Mouse (Mus musculus): ENCODE measurements around the gene Helt.
A peak's percentile ranks its signal among the peaks of the same experiment; 100 is the strongest.
"Not testable (repeated sequence)": the region's sequence is repeated elsewhere in the genome, so short reads cannot be mapped to it uniquely, and the experiment has no call there.

Helt gene

DNA sequence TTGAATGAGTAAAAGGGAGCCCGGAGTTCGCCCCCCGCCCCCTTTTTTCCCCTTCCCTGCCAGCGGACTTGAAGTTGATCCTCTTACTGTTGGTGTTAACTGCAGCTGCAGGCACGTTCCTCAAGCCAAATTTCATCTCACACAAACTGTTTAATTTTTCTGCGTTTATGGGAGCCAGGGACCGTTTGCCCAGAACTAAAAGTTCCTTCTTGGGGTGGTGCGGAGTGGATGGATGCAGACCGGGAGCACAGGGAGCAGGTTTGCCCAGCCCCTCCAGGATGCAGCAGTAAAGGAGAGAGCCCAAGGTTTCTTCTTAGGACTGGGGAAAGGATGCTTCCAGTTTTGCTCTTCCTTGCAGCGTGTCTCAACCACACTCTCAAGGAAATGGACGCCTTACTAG, 2.1 kb upstream of the Helt start:
- DNase-seq (ENCODE audit: low spot score in 2 of 2) = no peak

GRCm38 (mm10) chr8:46295951-46296350, 1.5 kb upstream of the Helt start:
- no peak for DNase-seq (ENCODE audit: low spot score in 2 of 2)

DNA sequence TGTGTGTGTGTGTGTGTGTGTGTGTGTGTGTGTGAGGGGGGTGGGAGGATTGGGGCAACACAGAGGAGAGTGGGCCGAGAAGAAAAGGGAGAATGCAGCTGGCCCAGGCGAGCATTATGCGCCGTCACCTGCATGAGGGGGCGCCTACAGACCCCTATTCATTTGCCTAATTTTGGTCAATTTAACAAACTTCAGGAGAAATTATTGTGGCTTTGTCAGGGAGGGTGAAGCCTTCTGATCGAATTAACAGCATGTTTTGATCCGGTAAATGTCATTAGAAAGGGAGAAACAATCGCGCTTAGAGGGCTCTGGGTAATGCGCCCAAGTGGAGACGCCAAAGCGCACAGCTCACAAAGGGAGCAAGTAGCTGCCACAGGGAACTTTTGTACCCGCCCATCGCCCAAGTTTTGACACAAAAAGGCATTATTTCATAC, 647 bp upstream of the Helt start:
- no peak for DNase-seq (ENCODE audit: low spot score in 2 of 2)

GRCm38 (mm10) chr8:46293741-46294151, 725 bp downstream of the Helt start:
- DNase-seq (ENCODE audit: low spot score in 2 of 2) = no peak

GRCm38 (mm10) chr8:46293201-46293600, 1.3 kb downstream of the Helt start:
- no peak for DNase-seq (ENCODE audit: low spot score in 2 of 2)

DNA sequence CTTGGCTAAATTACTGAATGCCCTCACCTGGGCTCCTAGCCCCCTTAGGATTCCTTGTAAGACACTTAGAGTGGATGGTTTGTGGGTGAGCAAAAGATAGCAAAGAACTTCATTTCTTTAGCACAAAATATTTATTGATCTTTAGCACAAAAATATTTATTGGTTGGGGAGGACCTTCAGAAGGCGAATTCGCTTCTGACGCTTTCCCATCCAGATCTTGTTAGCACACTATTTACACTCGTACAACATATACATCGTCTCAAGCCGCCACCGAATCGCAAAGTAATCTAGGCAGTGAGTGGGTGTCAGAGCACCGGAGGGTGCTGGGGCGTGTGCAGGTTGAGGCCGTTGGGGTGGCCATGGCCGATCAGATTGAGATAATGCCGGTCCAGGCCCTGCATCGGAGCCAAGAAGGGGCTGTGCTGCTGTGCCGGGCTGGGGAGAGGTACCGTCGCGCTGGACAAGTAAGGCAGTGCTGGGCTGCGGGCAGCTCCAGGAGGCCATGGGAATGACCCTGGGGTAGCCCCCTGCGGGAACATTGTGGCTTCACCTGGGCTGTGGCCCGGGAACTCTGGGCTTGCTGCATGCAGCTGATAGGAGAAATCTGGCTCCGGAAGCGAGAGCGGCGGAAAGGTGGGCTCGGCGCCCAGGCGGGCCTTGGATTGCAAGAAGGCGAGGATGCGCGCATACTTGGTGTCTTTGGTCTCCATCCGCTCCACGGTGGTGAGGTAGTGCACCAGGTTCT, 2.4 kb downstream of the Helt start:
- DNase-seq (ENCODE audit: low spot score in 2 of 2) = no peak

DNA sequence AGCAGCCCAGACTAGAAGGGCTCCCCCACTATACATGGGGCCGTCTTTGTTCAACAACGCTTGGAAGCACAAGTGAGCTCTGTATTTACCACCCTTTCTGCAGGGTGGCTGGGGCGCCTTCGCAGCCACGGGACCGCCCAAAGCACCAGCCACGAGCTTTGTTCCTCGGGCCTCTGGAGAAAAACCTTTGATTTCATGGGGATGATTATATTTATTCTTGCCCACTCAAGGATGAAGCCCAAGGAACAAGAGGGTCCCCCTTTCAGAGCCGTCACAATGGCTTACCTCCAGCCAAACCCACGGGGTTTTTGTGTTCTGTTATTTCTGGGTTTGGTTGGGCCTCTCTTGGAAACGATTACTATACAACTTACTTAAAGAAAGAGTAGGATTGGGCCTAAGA, 5.2 kb downstream of the Helt start:
- no peak for DNase-seq (ENCODE audit: low spot score in 2 of 2)

DNA sequence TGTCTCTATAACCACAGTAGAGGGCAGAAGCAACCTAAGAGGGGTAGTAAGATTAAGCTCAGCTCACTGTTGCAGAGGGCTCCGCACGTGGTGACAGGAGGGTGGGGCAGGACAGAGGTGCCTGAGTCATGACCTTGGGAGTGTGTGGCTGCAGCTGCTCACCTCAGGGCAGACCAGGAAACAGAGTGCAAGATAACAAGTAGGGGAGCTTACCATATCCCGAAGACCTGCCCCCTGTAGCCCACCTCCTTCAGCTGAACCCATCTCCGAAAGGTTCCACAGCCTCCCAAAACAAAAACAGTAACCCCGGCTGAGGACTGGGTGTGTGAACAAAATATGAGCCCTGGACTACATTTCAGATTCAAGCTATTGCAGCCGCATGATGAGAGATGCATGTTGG, 6.5 kb downstream of the Helt start:
- DNase-seq (ENCODE audit: low spot score in 2 of 2) = no peak

GRCm38 (mm10) chr8:46285980-46286379, 8.5 kb downstream of the Helt start:
- no peak for DNase-seq (ENCODE audit: low spot score in 2 of 2)

- DNase-seq (ENCODE audit: low spot score in 2 of 2) = peak; percentile 4 to 62
Observed at GRCm38 (mm10) chr8:46281536-46281935, 12.9 kb downstream of the Helt start.

- no peak for DNase-seq (ENCODE audit: low spot score in 2 of 2)
Observed at GRCm38 (mm10) chr8:46276939-46277338, 17.5 kb downstream of the Helt start.

GRCm38 (mm10) chr8:46270741-46271140, 23.7 kb downstream of the Helt start:
- no peak for DNase-seq (ENCODE audit: low spot score in 2 of 2)

GRCm38 (mm10) chr8:46270147-46270546, 24.3 kb downstream of the Helt start:
- DNase-seq (ENCODE audit: low spot score in 2 of 2) = no peak

GRCm38 (mm10) chr8:46266801-46267200, 27.7 kb downstream of the Helt start:
- DNase-seq (ENCODE audit: low spot score in 2 of 2) = no peak

DNA sequence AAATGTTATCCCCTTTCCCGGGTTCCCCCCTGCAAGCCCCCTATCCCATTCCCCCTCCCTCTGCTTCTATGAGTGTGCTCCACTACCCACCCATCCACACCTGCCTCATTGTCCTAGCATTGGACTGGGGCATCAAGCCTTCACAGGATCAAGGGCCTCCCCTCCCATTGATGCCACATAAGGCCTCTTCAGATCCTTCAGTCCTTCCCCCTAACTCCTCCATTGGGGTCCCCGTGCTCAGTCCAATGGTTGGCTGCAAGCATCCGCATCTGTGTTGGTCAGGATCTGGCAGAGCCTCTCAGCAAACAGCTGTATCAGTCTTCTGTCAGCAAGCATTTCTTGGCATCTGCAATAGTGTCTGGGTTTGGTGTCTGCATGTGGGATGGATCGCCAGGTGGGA, 30.3 kb downstream of the Helt start:
- DNase-seq (ENCODE audit: low spot score in 2 of 2) = not testable (repeated sequence)

DNA sequence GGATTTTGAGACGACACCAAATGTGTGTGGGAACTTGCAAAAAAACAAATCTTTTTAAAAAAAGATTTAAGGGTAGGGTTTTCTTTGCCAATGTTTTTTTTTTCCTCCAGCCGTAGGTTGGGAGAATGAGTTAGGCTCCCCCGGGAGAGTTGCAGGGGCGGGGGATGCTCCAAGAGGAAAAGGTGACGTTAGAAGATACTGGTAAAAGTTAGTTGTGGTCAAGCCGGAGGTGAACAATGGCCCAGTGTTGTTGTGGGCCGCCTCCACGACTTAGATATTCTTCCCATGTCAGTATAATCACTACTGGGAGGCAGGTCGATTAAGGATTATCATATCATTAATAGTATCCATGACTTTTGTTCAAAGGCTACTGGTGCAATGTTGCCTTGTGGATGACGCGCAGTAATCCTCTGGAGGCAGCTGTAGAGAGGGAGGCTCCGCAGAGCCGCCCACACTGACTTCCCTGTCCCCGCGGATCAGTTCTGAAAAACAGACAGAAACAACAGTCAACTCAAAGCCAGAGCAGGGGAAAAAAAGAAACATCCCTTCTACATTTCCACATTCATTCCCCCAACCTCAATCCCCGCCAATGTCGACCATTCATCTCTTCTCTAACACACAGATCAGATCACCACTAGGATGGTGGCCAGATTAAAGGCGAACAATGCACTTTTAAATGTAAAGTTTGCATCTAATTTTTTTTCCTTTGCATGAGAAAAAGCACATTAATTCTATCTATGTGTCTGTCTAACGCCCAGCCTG, 36.4 kb downstream of the Helt start:
- DNase-seq (ENCODE audit: low spot score in 2 of 2) = no peak

DNA sequence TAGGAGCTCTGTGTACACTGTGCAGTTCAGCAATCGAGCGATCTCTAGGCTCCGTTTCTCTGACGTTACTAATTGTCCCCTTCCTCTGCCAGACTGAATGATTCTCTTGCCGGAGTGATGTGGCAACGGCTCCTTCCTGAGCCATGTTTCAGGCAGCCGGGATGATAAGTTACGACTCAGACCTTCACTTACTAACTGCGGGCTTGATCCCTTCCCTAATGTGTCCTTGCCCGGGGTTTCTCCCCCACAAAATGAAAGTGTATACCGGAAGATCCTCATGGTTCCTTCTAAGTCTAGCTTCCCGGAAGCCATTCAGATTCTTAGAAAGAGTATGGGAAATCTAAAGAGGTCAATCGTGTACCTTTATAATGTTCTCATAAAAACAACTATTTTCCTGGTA, 42.0 kb downstream of the Helt start:
- no peak for DNase-seq (ENCODE audit: low spot score in 2 of 2)

GRCm38 (mm10) chr8:46251561-46251960, 42.9 kb downstream of the Helt start:
- no peak for DNase-seq (ENCODE audit: low spot score in 2 of 2)

GRCm38 (mm10) chr8:46246346-46246745, 48.1 kb downstream of the Helt start:
- DNase-seq (ENCODE audit: low spot score in 2 of 2) = no peak

DNA sequence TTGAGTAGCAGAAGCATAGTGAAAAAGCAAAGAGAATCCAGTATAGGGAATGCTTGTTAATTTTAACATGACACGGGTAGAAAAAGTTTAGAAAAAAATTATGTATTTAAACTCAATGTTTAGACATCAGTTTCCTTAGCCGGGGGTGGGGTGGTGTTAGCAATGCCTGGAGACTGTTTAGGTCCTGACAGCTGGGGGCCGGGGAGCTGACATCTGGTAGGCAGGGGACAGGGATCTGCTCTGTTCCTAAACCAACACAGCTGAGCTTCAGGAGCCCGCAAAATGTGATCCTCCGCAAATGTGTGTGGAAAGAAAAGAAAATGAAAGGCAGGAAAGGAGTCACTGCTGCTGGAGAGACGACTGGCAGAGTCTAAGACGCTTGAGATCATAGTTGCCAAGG, 51.5 kb downstream of the Helt start:
- DNase-seq (ENCODE audit: low spot score in 2 of 2) = no peak
